Mouse (Mus musculus) kidney, postnatal 36 days (tissue): ENCODE data around the gene 9430015G10Rik.

Source experiments
- DNase-seq, 2 experiments: peaks; one replicate each; pipeline ENCODE4 v3.0.0; 2021 to 2022; ENCODE audit warnings: mixed read lengths in 2 of 2

The 9430015G10Rik gene

DNA sequence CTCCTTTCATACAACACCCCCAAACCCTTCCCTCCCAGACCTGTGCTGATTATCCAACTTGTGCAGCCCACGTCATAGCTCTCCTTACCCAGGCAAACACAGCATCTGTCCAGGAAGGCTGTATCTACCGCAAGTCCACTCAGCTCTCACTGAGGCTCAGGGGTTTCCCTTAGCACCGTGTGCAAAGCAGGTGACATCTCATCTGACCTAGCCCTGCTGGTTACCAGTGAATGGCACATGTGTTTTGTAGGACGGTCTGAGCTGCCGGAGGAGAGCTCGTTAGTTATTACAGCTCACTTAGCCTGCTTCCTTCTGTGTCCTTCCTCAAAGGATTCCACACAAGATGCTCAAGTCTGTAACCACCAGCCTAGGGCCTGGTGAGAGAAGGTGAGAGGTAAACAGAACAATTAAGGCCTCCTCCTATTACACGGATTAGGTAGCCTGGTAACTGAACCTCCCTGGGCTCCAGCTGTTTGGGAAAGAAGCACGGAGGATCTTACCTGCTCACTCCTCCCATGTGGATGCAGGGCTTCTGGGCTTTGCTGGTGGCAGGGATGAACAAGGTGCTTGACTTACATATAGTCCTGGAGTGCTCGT is 11.9 kb upstream of the 9430015G10Rik start:
- no peak for DNase-seq

DNA sequence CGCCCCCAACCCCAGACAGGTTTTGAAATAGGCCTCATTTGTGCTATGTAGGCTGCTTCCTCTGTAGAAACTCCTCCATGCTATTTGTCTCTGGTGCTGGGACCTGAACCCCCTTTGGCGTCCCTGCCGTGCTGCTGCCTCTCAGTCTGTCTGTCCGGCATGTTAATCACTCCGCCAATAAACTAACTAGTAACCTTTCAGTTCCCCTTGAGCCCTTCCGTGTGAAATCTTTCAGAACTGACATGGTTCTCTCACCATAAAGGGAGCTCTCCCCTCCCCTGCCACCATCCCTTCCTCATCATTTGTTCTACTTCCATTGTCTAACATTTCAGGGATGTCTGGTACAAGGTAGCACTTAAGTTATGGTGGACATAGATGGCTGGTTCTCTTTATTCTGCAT is 10.4 kb upstream of the 9430015G10Rik start:
- DNase-seq: no peak

DNA sequence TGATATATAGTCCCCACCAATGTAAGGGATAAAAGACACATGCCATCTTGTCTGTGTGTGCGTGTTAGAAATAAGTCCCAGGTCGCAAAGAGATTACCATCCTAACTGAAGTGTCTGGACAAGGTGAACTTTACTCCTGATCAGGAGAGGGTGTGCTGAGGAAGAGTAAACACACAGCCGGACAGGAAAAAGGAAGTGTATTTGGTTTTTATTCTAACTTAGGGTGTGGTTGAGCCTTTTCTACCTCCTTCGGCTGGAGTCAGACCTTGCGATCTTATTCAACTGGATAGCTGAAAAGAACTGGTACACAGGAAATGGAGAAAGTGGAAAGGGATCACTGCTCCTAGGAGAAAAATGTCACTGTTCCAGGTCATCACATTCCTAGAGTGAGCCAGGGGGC is 9.3 kb upstream of the 9430015G10Rik start:
- DNase-seq: no peak

DNA sequence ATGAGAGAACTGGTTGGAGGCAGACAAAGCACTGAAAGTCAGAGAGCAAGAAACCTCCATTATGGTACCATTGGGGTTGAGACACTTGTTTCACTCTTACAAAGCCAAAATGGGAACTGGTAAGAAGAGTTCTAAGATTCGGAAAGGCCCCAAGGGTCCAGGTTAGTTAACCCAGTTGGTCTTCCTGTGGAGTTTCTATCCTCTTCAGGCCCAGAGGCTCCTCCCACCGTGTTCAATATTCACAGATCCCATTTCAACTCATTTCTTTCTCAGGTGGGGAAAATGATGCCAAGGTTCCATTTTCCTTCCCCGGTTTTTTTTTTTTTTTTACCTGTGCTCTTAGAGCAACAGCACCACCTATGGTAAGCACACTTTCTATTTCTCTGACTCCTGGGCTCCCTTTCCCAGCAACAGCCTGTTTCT is 8.3 kb upstream of the 9430015G10Rik start:
- DNase-seq: peak; percentile 39

DNA sequence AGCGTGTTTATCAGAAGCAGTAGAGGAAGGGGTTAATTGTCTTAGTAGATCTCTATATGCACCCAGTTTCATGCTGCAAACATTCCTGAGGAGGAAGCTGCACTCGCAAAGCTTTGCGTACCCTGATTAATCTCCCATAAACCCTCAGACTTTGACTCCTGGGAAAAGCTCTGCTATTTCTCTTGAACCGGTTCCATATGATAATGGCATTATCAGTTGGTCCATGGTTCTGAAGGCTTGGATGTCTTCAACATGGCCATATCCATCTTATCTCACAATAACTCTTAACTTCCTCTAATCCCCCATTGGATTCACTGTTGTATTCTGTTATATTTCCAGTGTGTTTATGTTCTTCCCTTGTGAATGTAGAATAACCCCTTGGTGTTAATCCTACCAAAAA is 6.4 kb upstream of the 9430015G10Rik start:
- no peak for DNase-seq

DNA sequence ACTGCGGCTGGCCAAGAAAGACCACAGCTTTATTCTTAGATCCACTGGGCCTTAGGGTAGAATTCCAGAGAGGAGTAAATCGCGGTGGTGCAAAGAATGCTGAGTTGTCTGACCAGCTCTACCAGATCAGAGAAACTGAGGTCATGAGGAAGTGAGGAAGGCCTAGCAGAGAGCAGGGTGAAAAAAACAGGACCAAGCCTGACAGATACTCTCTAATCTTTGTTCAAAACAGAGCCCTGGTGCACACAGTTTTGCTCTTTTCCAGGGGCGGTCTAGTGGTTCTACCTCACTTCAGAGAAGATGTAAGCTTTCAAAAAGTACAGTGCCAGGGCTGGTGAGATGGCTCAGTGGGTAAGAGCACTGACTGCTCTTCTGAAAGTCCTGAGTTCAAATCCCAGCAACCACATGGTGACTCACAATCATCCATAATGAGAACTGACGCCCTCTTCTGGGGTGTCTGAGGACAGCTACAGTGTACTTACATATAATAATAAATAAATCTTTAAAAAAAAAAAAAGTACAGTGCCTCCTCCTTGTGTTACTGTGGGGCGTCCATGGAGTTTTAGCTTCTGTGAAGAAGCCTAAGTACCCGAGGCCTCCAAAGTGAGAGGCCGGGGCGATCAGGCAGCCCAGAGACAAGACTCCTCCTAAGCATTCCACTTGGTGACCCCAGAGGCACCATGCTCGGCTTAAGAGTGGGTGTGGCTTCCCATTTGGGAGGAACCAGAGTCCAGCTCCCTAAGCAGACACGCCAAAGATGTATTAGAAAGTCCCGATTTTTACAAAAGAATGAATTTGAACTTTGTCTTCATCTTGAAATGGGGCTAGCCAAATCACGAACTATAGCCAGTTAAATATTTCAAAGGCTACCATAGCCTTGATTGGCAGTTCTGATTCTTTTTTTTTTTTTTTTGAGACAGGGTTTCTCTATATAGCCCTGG is 906 bp upstream of the 9430015G10Rik start:
- peak; percentile 71 to 79 for DNase-seq

DNA sequence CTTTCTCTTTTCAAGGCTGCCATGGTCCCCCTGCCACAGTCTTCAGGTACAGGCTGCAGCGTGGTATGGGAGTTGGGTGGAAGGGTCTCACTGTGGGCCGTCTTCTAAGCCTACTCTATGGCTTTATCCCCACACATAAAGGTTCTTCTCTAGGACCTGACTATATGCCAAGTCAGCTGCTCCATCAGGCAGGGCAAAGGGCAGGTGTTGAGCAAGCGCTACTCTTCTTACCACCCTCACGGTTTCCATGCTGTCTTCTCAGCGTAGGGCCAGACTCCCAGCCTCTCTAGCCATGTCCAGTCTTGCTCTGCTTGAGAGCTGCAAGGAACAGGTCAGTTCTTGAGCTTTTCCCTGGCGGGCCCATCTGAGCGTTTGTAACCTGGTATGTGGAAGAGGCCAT is 14.3 kb downstream of the 9430015G10Rik start:
- DNase-seq: peak; percentile 43 to 45

DNA sequence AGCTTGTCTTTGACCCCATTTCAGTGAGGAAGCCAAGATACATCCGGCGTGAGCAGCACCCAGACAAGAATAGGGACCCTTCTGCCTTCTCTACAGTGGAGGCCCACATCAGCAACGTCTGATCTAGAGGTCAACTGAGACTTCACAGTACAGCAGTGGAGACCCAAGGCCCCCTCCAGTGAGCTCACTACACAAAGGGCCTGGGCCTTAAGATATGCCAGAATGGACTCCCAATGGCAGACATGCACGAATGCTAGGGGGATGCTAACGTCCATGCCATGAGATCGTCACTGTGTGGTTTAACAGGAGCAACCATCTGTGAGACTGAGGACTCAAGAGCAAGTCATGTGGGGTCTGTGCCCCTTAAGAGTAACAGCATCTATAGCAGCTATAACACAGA is 15.6 kb downstream of the 9430015G10Rik start:
- no peak for DNase-seq

DNA sequence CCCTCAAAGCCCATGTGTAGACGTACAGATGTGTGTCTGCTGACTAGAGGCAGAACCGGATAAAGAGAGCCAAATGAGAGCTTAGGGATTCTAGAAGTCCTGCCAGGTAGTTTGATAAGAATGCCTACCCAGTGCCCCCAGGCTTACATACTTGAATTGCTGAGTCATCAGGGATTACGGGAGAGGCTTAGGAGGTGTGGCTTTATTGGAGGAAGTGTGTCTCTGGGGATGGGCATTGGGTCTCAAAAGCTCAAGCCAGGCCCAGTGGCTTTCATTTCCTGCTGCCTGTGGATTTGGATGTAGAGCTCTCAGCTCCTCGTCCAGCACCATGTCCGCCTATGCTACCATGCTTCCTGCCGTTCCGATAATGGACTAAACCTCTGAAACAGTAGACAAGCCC is 17.1 kb downstream of the 9430015G10Rik start:
- DNase-seq: no peak

DNA sequence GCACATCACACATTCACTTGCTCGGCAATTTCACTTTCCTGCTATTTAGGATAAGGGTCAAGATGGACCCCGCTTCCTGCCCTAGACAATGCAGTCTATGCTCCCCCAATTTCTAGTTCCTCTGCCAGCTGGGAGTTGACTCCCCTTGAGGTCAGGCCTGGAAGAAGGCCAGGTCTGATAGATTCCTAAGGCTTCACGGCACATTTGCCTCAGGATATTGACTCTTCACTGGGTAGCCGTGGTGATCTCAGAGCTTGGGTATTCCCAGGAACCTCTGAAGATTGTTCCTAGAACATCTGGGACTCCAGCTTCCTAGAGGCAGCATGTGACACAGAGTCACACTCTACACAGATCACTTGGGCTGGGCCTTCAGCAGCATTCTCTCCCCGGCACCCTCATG is 19.0 kb downstream of the 9430015G10Rik start:
- no peak for DNase-seq

DNA sequence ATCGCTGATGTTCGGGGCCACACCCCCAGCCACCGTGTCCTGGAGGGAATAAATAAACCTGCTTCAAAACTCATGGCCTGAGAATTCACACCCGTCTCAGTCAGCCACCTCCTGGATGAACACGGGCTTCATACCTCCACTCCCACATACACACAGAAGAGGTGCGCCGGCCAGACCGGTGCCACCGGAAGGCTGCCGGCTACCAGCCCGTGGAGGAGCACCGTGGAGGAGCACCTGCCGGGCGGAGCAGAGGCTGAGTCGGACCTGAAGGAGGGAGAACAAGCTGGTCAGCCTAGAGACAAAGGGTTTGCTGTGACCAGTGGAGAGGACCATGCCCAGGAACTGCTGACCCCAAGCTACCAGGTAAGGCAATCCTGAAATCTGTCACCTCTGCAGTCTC is 20.7 kb downstream of the 9430015G10Rik start, which contains the start of gene Rnf223:
TSS of gene Rnf223 (plus strand) at position 78 of the 400 bp plus-strand sequence.
- DNase-seq: peak in 1 of 2 experiments; percentile 17

DNA sequence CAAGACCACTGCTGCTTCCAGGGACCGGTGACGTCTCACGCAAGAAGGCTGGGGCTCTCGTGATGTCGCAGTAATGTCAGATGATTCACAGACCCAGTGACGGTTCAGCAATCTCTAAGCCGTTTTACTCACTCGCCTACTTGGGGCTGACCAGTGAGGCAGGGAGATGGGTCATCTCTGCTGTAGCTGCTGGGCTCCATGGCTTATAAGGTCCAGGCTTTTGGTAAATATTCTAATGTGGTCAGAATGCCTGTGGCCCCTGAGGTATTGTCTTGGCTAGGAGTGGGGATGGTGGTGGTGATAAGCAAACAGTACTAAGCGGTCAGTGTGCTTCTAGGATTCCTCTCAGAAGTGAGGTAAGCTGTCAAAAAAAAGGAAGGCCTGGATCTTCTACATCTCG is 21.2 kb downstream of the 9430015G10Rik start:
- no peak for DNase-seq

DNA sequence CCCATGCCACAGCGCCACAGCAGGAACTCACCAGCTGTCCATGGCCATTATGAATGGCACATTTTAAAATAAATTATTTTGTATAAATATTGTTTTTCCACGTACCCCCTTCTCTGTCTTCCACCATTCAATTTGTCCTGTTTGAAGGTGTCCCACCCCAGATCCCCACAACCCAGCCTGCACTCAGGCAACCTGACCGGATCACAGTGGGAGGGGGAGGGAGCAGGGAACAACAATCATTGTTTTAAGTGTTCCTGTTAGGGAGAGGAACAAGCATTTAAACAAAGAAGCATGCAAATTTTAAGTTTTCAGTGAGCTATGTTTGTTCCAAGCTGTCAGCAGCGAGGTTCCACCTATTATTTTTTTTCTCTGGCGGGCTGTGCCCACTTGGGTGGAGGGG is 23.6 kb downstream of the 9430015G10Rik start:
- DNase-seq: no peak

DNA sequence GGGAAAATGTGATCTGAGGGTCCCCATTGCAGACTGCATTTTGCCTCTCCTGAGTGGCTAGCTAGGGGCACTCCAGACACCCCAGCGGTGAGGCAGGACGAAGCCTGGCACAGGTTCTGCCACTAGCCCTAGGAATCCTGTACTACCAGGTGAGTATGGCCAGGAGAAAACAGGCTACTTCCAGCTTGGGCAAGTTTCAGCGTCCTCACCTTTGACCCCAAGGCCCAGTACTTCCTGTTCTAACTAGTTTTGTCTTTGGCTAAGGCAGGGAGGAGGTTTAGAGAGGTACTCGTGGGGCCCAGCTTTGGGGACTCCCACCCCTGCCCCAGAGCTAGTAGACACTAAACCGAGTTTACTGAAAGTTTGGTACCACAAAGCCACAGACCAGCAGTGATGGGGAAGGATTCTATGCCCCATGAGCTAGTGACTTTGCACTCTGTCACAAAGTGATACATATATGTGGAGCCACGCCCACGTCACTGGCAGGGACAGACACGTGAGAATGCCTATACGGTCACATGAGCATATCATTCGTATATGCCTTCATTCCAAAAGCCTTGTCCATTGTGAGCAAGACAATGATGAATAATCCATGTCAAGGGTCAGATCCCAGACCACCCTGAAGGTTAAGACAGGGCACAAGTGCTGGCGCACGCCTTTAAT is 24.3 kb downstream of the 9430015G10Rik start:
- peak; percentile 20 to 43 for DNase-seq

DNA sequence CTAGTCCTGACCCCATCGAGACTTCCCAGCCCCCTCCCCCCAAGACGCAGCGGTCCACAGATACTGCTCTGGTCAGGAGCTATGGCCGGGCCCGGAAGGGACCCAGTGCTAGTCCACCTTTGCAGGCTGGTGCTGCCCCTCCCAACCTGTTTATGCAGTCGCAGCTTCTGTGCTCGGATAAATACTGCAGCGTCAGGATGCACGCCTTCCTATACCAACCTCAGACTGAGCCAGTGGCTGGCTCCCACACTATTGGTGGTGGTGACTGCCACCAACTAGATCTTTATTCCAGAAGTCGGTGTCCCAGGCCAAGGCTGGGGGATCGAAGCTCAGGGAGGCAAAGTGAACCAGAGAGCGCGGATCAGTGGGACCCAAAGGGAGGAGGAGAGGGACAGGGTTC is 25.3 kb downstream of the 9430015G10Rik start:
- no peak for DNase-seq

DNA sequence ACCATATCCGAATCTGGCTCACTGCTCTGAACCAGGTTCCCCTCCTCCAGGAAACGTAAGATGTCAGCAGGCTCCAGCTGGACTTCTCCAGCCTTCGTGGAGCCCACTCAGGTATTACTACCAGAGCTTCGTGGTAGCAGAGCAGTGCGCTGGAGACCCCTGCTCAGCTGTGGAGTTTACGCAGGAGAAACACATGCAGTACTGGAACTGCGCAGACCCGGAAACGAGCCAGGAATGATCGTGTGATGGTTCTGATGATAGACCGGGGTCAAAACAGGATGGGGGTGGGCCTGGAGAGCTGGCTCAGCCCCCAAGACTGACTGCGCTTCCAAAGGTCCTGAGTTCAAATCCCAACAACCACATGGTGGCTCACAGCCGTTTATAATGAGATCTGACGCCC is 26.0 kb downstream of the 9430015G10Rik start:
- DNase-seq: no peak

DNA sequence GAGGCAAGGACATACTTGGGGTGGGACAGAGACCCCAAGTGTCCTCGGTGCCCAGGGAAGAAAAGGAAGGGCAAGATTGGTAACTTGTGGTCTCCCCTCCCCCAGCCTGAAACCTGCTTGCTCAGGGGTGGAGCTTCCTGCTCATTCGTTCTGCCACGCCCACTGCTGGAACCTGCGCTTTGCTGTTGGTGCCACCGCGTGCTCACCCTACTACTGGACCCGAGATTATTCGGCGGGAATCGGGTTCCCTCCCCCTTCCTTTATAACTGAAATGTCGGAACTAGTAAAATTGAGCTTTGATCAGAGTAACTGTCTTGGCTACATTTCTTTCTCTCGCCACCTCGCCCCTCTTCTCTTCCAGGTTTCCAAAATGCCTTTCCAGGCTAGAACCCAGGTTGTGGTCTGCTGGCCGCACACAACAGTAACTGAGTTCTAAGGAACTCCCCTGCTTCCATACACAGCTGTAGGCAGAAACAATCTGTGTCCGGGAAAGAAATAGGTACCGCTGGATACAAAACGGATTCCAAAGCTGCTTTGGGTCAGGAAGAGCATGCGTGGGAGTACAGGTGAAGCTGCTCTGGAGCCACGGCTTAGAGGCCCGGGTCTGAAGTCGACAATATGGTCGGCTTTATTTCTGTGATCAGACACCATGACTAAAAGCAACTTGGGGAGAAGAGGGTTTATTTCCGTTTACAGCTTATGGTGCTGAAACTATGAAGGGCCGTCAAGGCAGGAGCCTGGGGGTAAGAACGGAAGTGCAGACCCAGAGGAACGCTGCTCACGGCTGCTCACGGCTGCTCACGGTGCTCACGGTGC is 26.7 kb downstream of the 9430015G10Rik start:
- DNase-seq: peak in 1 of 2 experiments; percentile 28

DNA sequence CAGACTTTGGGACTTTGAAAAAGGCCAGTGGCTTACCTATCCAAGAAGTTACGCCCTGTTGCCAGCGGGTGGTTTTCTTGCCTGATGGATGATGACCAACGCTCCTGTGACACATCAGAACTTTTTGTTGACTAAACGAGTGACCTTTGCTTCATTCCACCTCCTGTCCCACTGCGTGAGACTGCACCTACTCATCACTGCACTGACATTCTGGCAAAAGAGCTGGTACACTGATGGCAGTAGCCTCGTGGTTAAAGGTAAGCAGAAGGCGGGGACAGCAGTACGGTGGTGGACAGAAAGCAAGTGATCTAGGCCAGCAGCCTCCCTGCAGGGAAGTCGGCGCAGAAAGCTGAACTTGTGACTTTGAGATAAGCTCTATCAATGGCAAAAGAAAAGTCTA is 41.1 kb downstream of the 9430015G10Rik start:
- DNase-seq: peak in 1 of 2 experiments; percentile 19

DNA sequence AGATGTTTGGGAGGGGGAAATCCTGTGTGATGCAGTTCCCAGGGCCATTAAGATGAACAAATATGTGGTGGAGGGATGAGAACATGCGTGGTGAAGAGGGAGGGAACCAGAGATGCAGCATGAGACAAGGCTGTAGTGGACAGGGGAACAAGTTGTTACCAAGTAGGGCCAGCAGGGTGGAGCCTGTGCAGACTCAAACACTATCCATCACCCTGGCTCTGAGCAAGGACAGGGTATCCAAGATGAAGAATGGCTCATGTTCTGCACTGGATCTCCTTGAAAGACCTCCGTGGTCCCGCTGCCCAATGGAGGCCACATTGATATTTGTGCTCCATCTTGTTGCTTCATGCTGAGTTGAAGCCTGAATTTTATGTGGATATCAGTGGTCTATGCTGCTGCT is 45.0 kb downstream of the 9430015G10Rik start:
- DNase-seq: no peak

DNA sequence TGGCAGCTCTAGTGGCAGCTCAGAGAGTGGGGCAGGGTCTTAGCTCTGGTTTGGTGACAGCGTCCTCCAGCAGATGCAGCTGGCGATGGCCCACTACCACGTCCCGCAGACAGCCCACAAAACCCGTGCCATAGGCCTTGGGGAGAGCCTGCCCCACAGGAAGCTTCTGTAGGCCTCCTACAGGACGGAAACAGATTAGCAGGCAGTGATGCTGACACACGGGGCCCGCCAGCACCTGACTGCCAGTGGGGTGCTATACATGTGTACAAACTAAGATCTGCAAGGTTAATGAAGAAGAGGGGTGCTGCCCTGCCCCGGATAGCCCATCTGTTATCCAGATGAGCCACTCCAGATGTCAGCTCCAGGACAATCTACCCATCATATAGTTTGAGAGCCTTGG is 56.7 kb downstream of the 9430015G10Rik start:
- no peak for DNase-seq

DNA sequence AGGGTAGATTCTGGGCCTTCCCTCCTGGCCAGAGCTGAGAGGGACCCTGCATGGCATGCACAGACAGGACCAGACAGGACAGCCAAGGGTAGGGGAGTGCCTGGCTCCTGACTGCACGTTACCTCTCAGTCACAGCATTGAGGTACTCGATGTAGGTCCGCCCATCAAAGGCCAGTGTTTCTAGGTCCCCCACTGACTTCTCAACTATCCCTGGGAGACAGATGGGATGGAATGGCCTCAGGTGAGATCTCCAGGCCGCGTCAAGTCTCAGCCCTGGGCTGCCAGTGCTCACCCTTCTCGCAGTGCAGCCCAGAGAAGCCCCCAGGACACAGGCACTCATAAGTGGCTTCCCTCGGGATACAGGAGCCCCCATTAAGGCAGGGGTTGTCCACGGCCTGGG is 58.8 kb downstream of the 9430015G10Rik start:
- no peak for DNase-seq

DNA sequence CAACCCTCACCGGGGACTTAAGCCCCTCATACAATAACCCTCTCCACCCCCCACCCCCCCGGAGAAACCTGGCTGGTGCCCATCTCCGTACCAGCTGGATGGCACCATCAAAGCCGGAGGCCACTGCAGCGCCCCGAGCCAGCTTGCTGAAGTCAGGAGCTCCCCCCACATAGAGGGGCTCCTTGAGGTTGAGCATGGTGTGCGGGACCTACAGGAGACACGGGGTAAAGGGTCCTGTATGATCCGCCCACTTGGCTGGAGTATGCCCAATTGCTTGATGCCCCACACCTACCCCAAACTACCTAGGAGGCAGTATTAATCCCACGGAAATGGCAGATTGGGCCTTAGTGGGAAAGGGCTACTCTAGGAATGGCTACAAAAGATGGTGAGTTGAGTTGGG is 59.3 kb downstream of the 9430015G10Rik start:
- no peak for DNase-seq

DNA sequence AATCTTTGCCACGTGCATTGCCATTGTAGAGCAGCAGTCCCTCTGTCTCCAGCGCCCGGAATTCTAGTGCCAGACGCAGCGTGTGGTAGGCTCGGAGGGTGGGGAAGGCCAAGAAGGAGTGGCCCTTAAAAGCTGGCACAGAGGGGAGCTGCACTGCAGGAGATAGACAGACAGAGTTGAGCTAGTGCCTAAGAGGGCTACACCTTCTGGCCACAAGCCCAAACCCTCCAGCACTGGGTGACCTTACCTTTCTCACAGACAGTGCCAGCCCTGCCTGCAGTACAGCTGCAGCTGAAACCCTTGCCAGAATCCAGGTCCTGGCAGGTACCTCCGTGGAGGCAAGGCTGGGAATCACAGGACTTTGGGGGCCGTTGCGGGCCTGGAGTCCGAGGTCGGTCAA is 62.0 kb downstream of the 9430015G10Rik start:
- no peak for DNase-seq
